Mouse (Mus musculus) liver, adult 2 months (tissue): ENCODE measurements around the gene Kiss1.

Experiments used
- CTCF ChIP-seq: fragments of 200-500 bp; IDR thresholded peaks from 2 replicates; pipeline ENCODE4 v1.5.1; 2011; ENCODE audit warnings: low read depth, low read length, control low read depth
- POLR2A ChIP-seq: fragments of 200-500 bp; IDR thresholded peaks from 2 replicates; pipeline ENCODE4 v1.6.1; 2011; ENCODE audit warnings: low read length, control low read depth; ENCODE audit not compliant: insufficient read depth; ENCODE audit errors: extremely low read depth

- no peak for TF ChIP-seq CTCF
- no peak for TF ChIP-seq POLR2A
These were observed 42.6 kb upstream of the Kiss1 start for GRCm38 (mm10) chr1:133278946-133279631.
